Mouse (Mus musculus): ENCODE results near the gene Coa5.

GRCm38 (mm10) chr1:37419420-37419819 is 10.5 kb downstream of the Coa5 start:
- TF ChIP-seq POLR2A (IDR thresholded peaks at IDR 0.05; ENCODE audit: extremely low read depth, insufficient read depth, low read length) (no peak), CTCF (IDR thresholded peaks at IDR 0.05; ENCODE audit: low read depth, low read length) (peak; percentile 90)
